Mouse (Mus musculus) embryo, embryonic 9.5 days (tissue): ENCODE results near the gene Fndc3a.

Experiments used
- DNase-seq: peaks from one replicate; pipeline ENCODE4 v3.0.0-alpha.2; 2017; ENCODE audit errors: extremely low spot score

Fndc3a gene

GRCm38 (mm10) chr14:72709710-72710340 lies at the start of gene Fndc3a:
Gene Fndc3a, minus strand, starts transcription at chr14:72710003.
- peak; percentile 85 for DNase-seq

- DNase-seq = no peak
Observed at GRCm38 (mm10) chr14:72752893-72753292, 43.1 kb upstream of the Fndc3a start.

- DNase-seq = no peak
Observed at GRCm38 (mm10) chr14:72750426-72751182, 40.8 kb upstream of the Fndc3a start.

- DNase-seq = no peak
Observed at GRCm38 (mm10) chr14:72748331-72748730, 38.5 kb upstream of the Fndc3a start.

- no peak for DNase-seq
Observed at GRCm38 (mm10) chr14:72741667-72742066, 31.9 kb upstream of the Fndc3a start.

GRCm38 (mm10) chr14:72740336-72740735 lies 30.5 kb upstream of the Fndc3a start:
- DNase-seq = no peak

GRCm38 (mm10) chr14:72739484-72740208 lies 29.8 kb upstream of the Fndc3a start:
- DNase-seq = no peak

- DNase-seq = no peak
Observed at GRCm38 (mm10) chr14:72738776-72739175, 29.0 kb upstream of the Fndc3a start.

GRCm38 (mm10) chr14:72738217-72738616 lies 28.4 kb upstream of the Fndc3a start:
- no peak for DNase-seq

GRCm38 (mm10) chr14:72725865-72726264 lies 16.1 kb upstream of the Fndc3a start:
- no peak for DNase-seq

GRCm38 (mm10) chr14:72722274-72723053 lies 12.7 kb upstream of the Fndc3a start:
- no peak for DNase-seq

- no peak for DNase-seq
Observed at GRCm38 (mm10) chr14:72716175-72716574, 6.4 kb upstream of the Fndc3a start.

GRCm38 (mm10) chr14:72711130-72711529 lies 1.3 kb upstream of the Fndc3a start:
- DNase-seq = no peak

GRCm38 (mm10) chr14:72710341-72711027 lies 681 bp upstream of the Fndc3a start:
- DNase-seq = peak; percentile 5

- no peak for DNase-seq
Observed at GRCm38 (mm10) chr14:72709091-72709709, 603 bp downstream of the Fndc3a start.

GRCm38 (mm10) chr14:72708581-72708991 lies 1.2 kb downstream of the Fndc3a start:
- peak; percentile 6 for DNase-seq

- no peak for DNase-seq
Observed at GRCm38 (mm10) chr14:72700056-72700455, 9.7 kb downstream of the Fndc3a start.

GRCm38 (mm10) chr14:72691406-72691805 lies 18.4 kb downstream of the Fndc3a start:
- DNase-seq = no peak

- no peak for DNase-seq
Observed at GRCm38 (mm10) chr14:72689525-72689924, 20.3 kb downstream of the Fndc3a start.

GRCm38 (mm10) chr14:72684857-72685370 lies 24.9 kb downstream of the Fndc3a start:
- DNase-seq = no peak

GRCm38 (mm10) chr14:72677247-72677646 lies 32.6 kb downstream of the Fndc3a start:
- no peak for DNase-seq
